Mouse (Mus musculus) forebrain, postnatal 0 days (tissue): ENCODE measurements around the gene Ep400. TPM values are rescaled to one million over a fixed set of nuclear protein-coding genes. Genes with fewer than 3 reads are reported as not detected.

Source experiments
- ATAC-seq: fragments of 200-750 bp; cut with Nextera tagmentation; 2 replicates; pipeline ENCODE4 v1.8.0; 2017; ENCODE audit warnings: mild to moderate bottlenecking, moderate library complexity
- DNase-seq: peaks from one replicate; pipeline ENCODE4 v3.0.0-alpha.2; 2015
- H3K27ac ChIP-seq: fragments of 300-500 bp; sonication (generic); 2 replicates; pipeline ENCODE4 v1.5.1; 2014; ENCODE audit warnings: low read depth, mild to moderate bottlenecking, antibody characterized with exemption, low read length, moderate library complexity, mixed read lengths
- H3K27me3 ChIP-seq: fragments of 300-500 bp; sonication (generic); 2 replicates; pipeline ENCODE4 v1.6.1; 2014; ENCODE audit warnings: mild to moderate bottlenecking, low read length, mixed read lengths; ENCODE audit not compliant: insufficient read depth
- H3K36me3 ChIP-seq: fragments of 300-500 bp; sonication (generic); 2 replicates; pipeline ENCODE4 v1.6.1; 2014; ENCODE audit warnings: mild to moderate bottlenecking, moderate library complexity; ENCODE audit not compliant: insufficient read depth
- H3K4me1 ChIP-seq: fragments of 300-500 bp; sonication (generic); 2 replicates; pipeline ENCODE4 v1.6.1; 2014; ENCODE audit warnings: antibody characterized with exemption; ENCODE audit not compliant: insufficient read depth
- H3K4me2 ChIP-seq: fragments of 300-500 bp; sonication (generic); 2 replicates; pipeline ENCODE4 v1.6.1; 2014; ENCODE audit warnings: low read depth, mild to moderate bottlenecking, moderate library complexity
- H3K4me3 ChIP-seq: fragments of 300-500 bp; sonication (generic); 2 replicates; pipeline ENCODE4 v1.5.1; 2014; ENCODE audit warnings: low read depth, low read length, mixed read lengths
- H3K9ac ChIP-seq: fragments of 300-500 bp; sonication (generic); 2 replicates; pipeline ENCODE4 v1.6.1; 2014; ENCODE audit warnings: mild to moderate bottlenecking
- H3K9me3 ChIP-seq: fragments of 300-500 bp; sonication (generic); 2 replicates; pipeline ENCODE4 v1.6.1; 2016; ENCODE audit warnings: low read length
- CTCF ChIP-seq: sonication (generic); IDR thresholded peaks from 2 replicates; pipeline ENCODE4 v1.5.1; 2016; ENCODE audit warnings: antibody characterized with exemption, control low read depth, low read depth
- WGBS: fragments of 180-500 bp; shearing (Covaris S2); extraction: QIAGEN DNeasy Blood & Tissue Kit; methylation state at CpG from one replicate; pipeline ENCODE4 v1.1.7; 2014; 5-methylcytosine and 5-hydroxymethylcytosine counted together
- microRNA-seq, 2 experiments: library from miRNA; unstranded; fragments of <30 nt; microRNA quantifications; one replicate each; pipeline ENCODE4; 2016
- polyA plus RNA-seq: library from polyadenylated mRNA; unstranded; fragments of >200 nt; fragmentation: Nextera tagmentation; extraction: Ambion mirVana; gene quantifications from 2 replicates; pipeline ENCODE4 v1.2.1, GENCODE M21; 2015
- total RNA-seq: library from RNA; depleted of rRNA; stranded (reverse); fragments of >200 nt; gene quantifications from 2 replicates; pipeline ENCODE4 v1.2.3, GENCODE M21; 2014; rRNA removed

The Ep400 gene
- total and polyA plus RNA-seq, 2 experiments from 2014 or later, result 37.4 to 66.4 TPM

GRCm38 (mm10) chr5:110624319-110624718 lies 146.2 kb downstream of the Ep400 start:
- WGBS, result 78% methylated on average over 2 of the region's 2 CpGs
- Histone ChIP-seq H3K27me3 (no peaks in the 10 kb centered on the region), H3K9ac (no peak overlapping the region), H3K4me3 (no peak overlapping the region), H3K36me3 (0 out of 2 replicates have a peak, but pooled peaks cover 6% of the 10 kb centered on the region), H3K4me2 (no peak overlapping the region), H3K27ac (no peak overlapping the region), H3K9me3 (no peaks in the 10 kb centered on the region), H3K4me1 (no peaks in the 10 kb centered on the region)
- TF ChIP-seq CTCF, result 0 out of 2 replicates have a peak, but pooled peaks have one; percentile 10
- no peak for ATAC-seq
- no peak for DNase-seq

DNA sequence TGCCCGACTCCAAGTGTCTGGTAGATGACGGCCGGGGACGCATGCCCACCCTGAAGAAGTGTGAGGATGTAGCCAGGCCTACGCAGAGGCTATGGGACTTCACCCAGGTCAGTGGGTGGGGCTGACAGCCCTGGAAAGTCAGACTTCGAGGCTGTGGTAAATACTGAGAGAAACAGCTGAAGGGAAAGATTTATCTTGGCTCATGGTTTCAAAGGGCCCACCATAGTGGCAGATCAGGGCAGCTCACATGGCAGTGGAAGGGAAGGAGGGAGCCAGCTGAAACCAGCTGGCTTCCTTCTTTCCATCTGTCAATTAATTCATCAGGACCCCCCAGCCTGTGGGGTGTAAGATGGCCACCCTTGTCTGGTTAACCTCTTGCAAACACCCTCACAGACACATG lies 151.3 kb downstream of the Ep400 start:
- 85% methylated on average over 6 of the region's 6 CpGs for whole genome bisulfite sequencing

More for the DNA sequence above, 151.3 kb downstream of the Ep400 start:
- Histone ChIP-seq H3K27me3 (no peaks in the 10 kb centered on the region), H3K4me3 (no peak overlapping the region), H3K4me2 (no peak overlapping the region), H3K4me1 (no peaks in the 10 kb centered on the region), H3K9ac (no peak overlapping the region), H3K9me3 (no peaks in the 10 kb centered on the region), H3K27ac (no peak overlapping the region), H3K36me3 (peaks cover 12% of the 10 kb centered on the region; the same call in 1 of the 2 replicates)
- no peak for TF ChIP-seq CTCF
- no peak for ATAC-seq
- DNase-seq, result no peak

Small RNAs within 50 kb of the gene (microRNA-seq; reads per million reads assigned to microRNA genes)
- 2.2 to 2.7 reads per million in 2 experiments for gene Mir7026

Other genes with a start within 250 kb of the Ep400 start
- gene Galnt9, start 226.4 kb downstream of the Ep400 start, total RNA-seq, result 27.8 and 29.3 TPM in 2 replicates
- 20.0 and 21.2 TPM in 2 replicates for gene Galnt9, start 226.4 kb downstream of the Ep400 start, polyA plus RNA-seq
- 27.0 and 36.9 TPM in 2 replicates for gene Noc4l, start 117.3 kb downstream of the Ep400 start, total RNA-seq
- 40.4 and 47.2 TPM in 2 replicates for gene Noc4l, start 117.3 kb downstream of the Ep400 start, polyA plus RNA-seq
- 9.8 and 13.5 TPM in 2 replicates for gene Ddx51, start 117.3 kb downstream of the Ep400 start, total RNA-seq
- 9.3 and 12.8 TPM in 2 replicates for gene Ddx51, start 117.3 kb downstream of the Ep400 start, polyA plus RNA-seq
- gene Pus1, start 9.9 kb upstream of the Ep400 start, total RNA-seq, result 13.5 and 14.2 TPM in 2 replicates
- 16.8 and 17.4 TPM in 2 replicates for gene Pus1, start 9.9 kb upstream of the Ep400 start, polyA plus RNA-seq
- 49.8 and 65.9 TPM in 2 replicates for gene Ulk1, start 39.4 kb upstream of the Ep400 start, total RNA-seq
- 16.8 and 20.8 TPM in 2 replicates for gene Ulk1, start 39.4 kb upstream of the Ep400 start, polyA plus RNA-seq
- gene Hscb, start 69.1 kb upstream of the Ep400 start, total RNA-seq, result 10.8 and 16.0 TPM in 2 replicates
- 11.2 and 11.9 TPM in 2 replicates for gene Hscb, start 69.1 kb upstream of the Ep400 start, polyA plus RNA-seq
- gene Chek2, start 69.3 kb upstream of the Ep400 start, total RNA-seq, result 2.9 and 3.8 TPM in 2 replicates
- 3.4 and 4.3 TPM in 2 replicates for gene Chek2, start 69.3 kb upstream of the Ep400 start, polyA plus RNA-seq
- 50.4 and 58.2 TPM in 2 replicates for gene Ttc28, start 109.1 kb upstream of the Ep400 start, total RNA-seq
- gene Ttc28, start 109.1 kb upstream of the Ep400 start, polyA plus RNA-seq, result 12.6 and 14.5 TPM in 2 replicates